Mouse (Mus musculus) megakaryocyte progenitor cell, adult 5-6 weeks (primary cell): ENCODE measurements around the gene Gm9736. TPM values are rescaled to one million over a fixed set of nuclear protein-coding genes. Genes with fewer than 3 reads are reported as not detected.
"Not testable (repeated sequence)": the region's sequence is repeated elsewhere in the genome, so short reads cannot be mapped to it uniquely, and the experiment has no call there.

Experiments
- ATAC-seq: replicated peaks from 2 replicates; pipeline ENCODE4 v1.8.0; 2016; ENCODE audit warnings: mild to moderate bottlenecking, moderate TSS enrichment, inconsistent platforms; ENCODE audit not compliant: poor library complexity
- total RNA-seq, 2 experiments: library from RNA; stranded (forward) in 1 of 2; stranded (reverse) in 1 of 2; fragments of 157-497, 149-512 nt in 1 of 2; fragments of 200-1000 nt in 1 of 2; gene quantifications; 2 replicates each; pipeline versions ENCODE4 v1.2.3 to v1.2.4; 2015 to 2017

The Gm9736 gene
- total RNA-seq, 2 experiments from 2014 or later = not detected

DNA sequence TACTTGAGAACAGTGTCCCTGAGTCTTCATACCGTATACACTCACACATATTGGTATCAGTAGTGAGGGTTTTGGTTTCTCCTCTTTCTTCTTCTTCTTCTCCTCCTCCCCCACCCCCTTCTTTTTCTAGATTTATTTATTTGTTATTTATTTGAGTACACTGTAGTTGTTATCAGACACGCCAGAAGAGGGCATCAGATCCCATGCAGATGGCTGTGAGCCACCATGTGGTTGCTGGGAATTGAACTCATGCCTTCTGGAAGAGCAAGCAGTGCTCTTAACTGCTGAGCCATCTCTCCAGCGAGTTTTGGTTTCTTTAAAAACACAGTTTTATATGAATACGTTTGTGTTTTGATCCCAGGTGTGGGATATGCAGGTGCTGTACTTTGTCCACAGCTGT is 22.9 kb downstream of the Gm9736 start:
- ATAC-seq = no peak

DNA sequence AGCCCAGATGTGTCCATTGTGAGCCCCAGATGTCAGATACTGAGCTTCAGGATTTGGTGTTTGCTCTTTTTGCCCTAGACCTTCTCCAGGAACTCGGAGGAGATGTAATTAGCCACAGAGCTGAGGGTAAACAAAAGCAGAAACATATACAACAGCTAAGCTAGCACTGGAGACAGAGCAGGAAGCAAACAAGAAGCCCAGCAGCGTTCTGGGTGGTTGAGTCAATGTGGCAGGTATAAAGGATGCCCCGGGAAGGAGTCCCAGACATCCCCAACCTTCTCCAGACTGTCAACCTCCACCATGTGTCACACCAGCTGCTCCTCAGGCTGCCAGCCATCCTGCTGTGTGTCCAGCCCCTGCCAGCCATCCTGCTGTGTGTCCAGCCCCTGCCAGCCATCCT is 25.0 kb downstream of the Gm9736 start, which contains the start of gene Gm10100:
Gm10100 (plus strand) TSS at position 301 of the 400 bp plus-strand sequence.
- no peak for ATAC-seq

DNA sequence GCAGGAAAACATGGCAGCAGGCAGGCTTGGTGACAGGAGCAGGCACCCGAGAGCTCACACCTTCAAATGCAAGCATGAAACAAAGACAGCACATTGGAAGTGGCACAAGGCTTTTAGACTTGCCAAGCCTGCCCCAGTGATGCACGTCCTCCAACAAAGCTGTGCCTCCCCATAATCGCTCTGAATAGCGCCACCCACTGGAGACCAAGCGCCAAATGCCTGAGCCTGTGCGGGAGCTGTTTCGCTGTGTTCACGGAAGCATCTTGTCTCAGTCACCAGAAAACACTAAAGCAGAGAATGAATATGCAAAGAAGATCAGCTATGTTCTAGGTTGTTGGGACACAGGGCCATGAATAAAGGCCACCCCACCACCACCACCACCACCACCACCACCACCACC is 26.3 kb downstream of the Gm9736 start:
- no peak for ATAC-seq

DNA sequence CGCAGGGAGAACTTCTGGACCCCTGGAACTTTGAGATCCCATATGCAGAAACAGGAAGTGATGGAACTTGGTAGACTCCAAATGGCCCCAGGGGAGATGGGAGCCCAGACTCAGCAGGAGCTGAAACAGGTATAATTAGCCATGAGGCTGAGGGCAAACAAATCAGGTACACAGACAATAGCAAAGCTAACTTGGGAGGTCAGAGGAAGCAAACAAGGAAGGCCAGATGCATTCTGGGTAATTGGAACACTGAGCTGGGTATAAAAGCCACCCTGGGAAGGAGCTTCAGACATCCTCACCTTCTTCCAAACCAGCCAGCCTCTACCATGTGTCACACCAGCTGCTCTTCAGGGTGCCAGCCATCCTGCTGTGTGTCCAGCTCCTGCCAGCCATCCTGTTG is 30.9 kb downstream of the Gm9736 start, which contains the start of gene Krtap12-1:
Krtap12-1 (plus strand) TSS at position 301 of the 400 bp plus-strand sequence.
- ATAC-seq = not testable (repeated sequence)

DNA sequence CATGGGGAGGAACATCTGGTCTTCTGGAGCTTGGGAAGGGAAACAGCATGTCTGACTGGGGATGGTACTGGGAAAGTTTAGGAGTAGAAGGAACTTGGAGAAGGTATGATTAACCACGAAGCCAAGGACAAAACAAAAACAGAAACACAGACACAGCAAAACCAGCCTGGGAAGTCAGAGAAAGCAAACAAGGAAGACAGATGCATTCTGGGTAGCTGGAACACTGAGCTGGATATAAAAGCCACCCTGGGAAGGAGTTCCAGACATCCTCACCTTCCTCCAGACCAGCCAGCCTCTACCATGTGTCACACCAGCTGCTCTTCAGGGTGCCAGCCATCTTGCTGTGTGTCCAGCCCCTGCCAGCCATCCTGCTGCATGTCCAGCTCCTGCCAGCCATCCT is 35.6 kb downstream of the Gm9736 start, which contains the start of gene Gm10142:
Gm10142 (plus strand) TSS at position 301 of the 400 bp plus-strand sequence.
- ATAC-seq = no peak

DNA sequence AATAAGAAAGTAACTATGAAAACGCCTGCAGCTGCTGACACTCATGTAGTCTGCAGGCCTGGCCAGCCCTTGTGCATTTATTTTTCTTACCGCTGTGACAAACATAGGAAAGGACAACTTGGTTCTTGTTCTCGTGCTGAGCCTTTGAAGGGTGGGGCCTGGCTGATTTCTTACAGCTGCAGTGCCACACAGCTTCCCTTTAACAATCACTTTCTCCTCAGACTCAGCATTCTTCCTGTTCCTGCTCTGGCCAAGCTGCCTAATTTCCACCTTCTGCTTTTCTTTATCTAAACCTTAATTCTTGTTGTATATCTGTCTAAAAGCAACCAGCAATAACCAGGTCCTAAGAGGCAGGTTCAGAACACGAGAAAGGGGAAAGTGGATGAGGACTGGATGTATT is 37.4 kb downstream of the Gm9736 start:
- peak; percentile 44 for ATAC-seq

DNA sequence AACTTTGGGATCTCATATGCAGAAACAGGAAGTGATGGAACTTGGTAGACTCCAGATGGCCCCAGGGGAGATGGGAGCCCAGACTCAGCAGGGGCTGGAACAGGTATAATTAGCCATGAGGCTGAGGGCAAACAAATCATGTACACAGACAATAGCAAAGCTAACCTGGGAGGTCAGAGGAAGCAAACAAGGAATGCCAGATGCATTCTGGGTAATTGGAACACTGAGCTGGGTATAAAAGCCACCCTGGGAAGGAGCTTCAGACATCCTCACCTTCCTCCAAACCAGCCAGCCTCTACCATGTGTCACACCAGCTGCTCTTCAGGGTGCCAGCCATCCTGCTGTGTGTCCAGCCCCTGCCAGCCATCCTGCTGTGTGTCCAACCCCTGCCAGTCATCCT is 40.0 kb downstream of the Gm9736 start, which contains the start of gene Gm10024:
Gm10024 (plus strand) TSS at position 301 of the 400 bp plus-strand sequence.
- not testable (repeated sequence) for ATAC-seq

DNA sequence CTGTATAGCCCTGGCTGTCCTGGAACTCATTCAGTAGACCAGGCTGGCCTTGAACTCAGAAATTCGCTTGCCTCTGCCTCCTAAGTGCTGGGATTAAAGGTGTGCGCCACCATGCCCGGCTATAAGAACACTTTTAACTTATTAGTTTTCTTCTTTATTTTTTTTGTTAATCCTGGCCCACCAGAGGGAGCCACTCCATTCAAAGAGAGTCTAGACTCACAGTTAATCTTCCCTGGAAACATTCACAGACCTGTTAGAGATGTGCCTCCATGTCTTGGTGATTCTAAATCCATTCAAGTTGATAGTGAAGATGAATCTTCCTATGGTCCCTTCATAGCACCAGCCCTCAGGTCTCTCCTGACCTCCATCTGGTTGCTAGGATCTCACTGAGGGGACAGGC is 41.3 kb downstream of the Gm9736 start:
- ATAC-seq = no peak

DNA sequence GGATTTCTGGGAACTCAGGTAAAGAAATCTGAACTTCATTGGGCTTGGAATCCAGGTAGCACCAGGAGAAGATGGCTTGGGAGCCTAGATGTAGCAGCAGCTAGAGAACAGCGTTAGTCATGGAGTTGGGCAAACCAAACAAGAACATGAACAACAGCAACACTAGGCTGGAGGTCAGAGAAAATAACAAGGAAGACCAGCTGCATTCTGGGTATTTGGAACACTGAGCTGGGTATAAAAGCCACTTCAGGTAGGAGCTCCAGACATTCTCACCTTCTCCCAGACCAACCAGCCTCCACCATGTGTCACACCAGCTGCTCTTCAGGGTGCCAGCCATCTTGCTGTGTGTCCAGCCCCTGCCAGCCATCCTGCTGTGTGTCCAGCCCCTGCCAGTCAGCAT is 44.8 kb downstream of the Gm9736 start, which contains the start of gene Gm10272:
Gm10272 (plus strand) TSS at position 301 of the 400 bp plus-strand sequence.
- no peak for ATAC-seq

Other genes starting within 250 kb of the Gm9736 start
Only the 30 nearest of the 32 such genes appear.
- 37.2 and 37.9 TPM in 2 replicates for gene Itgb2, start 221.1 kb downstream of the Gm9736 start, total RNA-seq (2015)
- gene Itgb2, start 221.1 kb downstream of the Gm9736 start, total RNA-seq (2017) = 35.1 and 42.0 TPM in 2 replicates
- gene Pttg1ip, start 169.6 kb downstream of the Gm9736 start, total RNA-seq (2015) = 54.1 and 60.0 TPM in 2 replicates
- 31.8 and 37.6 TPM in 2 replicates for gene Pttg1ip, start 169.6 kb downstream of the Gm9736 start, total RNA-seq (2017)
- gene Sumo3, start 145.3 kb downstream of the Gm9736 start, total RNA-seq (2015) = 34.5 and 38.8 TPM in 2 replicates
- gene Sumo3, start 145.3 kb downstream of the Gm9736 start, total RNA-seq (2017) = 187 and 212 TPM in 2 replicates
- not detected in 2 replicates for gene Gm49325, start 145.2 kb downstream of the Gm9736 start, total RNA-seq (2015)
- gene Gm49325, start 145.2 kb downstream of the Gm9736 start, total RNA-seq (2017) = 1.1 TPM in 1 of 2 replicates, not detected in the other
- 22.8 and 25.1 TPM in 2 replicates for gene Ube2g2, start 129.1 kb downstream of the Gm9736 start, total RNA-seq (2015)
- 30.4 and 34.2 TPM in 2 replicates for gene Ube2g2, start 129.1 kb downstream of the Gm9736 start, total RNA-seq (2017)
- 0.12 and 0.96 TPM in 2 replicates for gene Tspear, start 64.8 kb downstream of the Gm9736 start, total RNA-seq (2015)
- gene Tspear, start 64.8 kb downstream of the Gm9736 start, total RNA-seq (2017) = not detected in 2 replicates
- gene Gm19402, start 60.6 kb downstream of the Gm9736 start, total RNA-seq (2015) = not detected in 2 replicates
- not detected in 2 replicates for gene Gm19402, start 60.6 kb downstream of the Gm9736 start, total RNA-seq (2017)
- not detected in 2 replicates for gene Gm9508, start 54.1 kb downstream of the Gm9736 start, total RNA-seq (2015)
- gene Gm9508, start 54.1 kb downstream of the Gm9736 start, total RNA-seq (2017) = not detected in 2 replicates
- not detected in 2 replicates for gene Gm10272, start 44.7 kb downstream of the Gm9736 start, total RNA-seq (2015)
- not detected in 2 replicates for gene Gm10272, start 44.7 kb downstream of the Gm9736 start, total RNA-seq (2017)
- gene Gm10024, start 39.9 kb downstream of the Gm9736 start, total RNA-seq (2015) = not detected in 2 replicates
- gene Gm10024, start 39.9 kb downstream of the Gm9736 start, total RNA-seq (2017) = not detected in 2 replicates
- not detected in 2 replicates for gene Gm10142, start 35.5 kb downstream of the Gm9736 start, total RNA-seq (2015)
- not detected in 2 replicates for gene Gm10142, start 35.5 kb downstream of the Gm9736 start, total RNA-seq (2017)
- gene Krtap12-1, start 30.8 kb downstream of the Gm9736 start, total RNA-seq (2015) = not detected in 2 replicates
- gene Krtap12-1, start 30.8 kb downstream of the Gm9736 start, total RNA-seq (2017) = not detected in 2 replicates
- not detected in 2 replicates for gene Gm10100, start 24.9 kb downstream of the Gm9736 start, total RNA-seq (2015)
- gene Gm10100, start 24.9 kb downstream of the Gm9736 start, total RNA-seq (2017) = not detected in 2 replicates
- gene Gm18596, start 8.7 kb downstream of the Gm9736 start, total RNA-seq (2015) = not detected in 2 replicates
- not detected in 2 replicates for gene Gm18596, start 8.7 kb downstream of the Gm9736 start, total RNA-seq (2017)
- not detected in 2 replicates for gene Gm3233, start 8.3 kb upstream of the Gm9736 start, total RNA-seq (2015)
- not detected in 2 replicates for gene Gm3233, start 8.3 kb upstream of the Gm9736 start, total RNA-seq (2017)
- not detected in 2 replicates for gene Gm3238, start 20.0 kb upstream of the Gm9736 start, total RNA-seq (2015)
- not detected in 2 replicates for gene Gm3238, start 20.0 kb upstream of the Gm9736 start, total RNA-seq (2017)
- gene Gm7138, start 25.6 kb upstream of the Gm9736 start, total RNA-seq (2015) = not detected in 2 replicates
- gene Gm7138, start 25.6 kb upstream of the Gm9736 start, total RNA-seq (2017) = not detected in 2 replicates
- gene Gm3250, start 31.2 kb upstream of the Gm9736 start, total RNA-seq (2015) = not detected in 2 replicates
- not detected in 2 replicates for gene Gm3250, start 31.2 kb upstream of the Gm9736 start, total RNA-seq (2017)
- gene Gm7137, start 36.8 kb upstream of the Gm9736 start, total RNA-seq (2015) = not detected in 2 replicates
- not detected in 2 replicates for gene Gm7137, start 36.8 kb upstream of the Gm9736 start, total RNA-seq (2017)
- gene Gm9639, start 43.7 kb upstream of the Gm9736 start, total RNA-seq (2015) = not detected in 2 replicates
- gene Gm9639, start 43.7 kb upstream of the Gm9736 start, total RNA-seq (2017) = not detected in 2 replicates
- gene Gm19668, start 47.8 kb upstream of the Gm9736 start, total RNA-seq (2015) = not detected in 2 replicates
- not detected in 2 replicates for gene Gm19668, start 47.8 kb upstream of the Gm9736 start, total RNA-seq (2017)
- not detected in 2 replicates for gene Gm9507, start 60.5 kb upstream of the Gm9736 start, total RNA-seq (2015)
- not detected in 2 replicates for gene Gm9507, start 60.5 kb upstream of the Gm9736 start, total RNA-seq (2017)
- gene Gm2696, start 63.3 kb upstream of the Gm9736 start, total RNA-seq (2015) = not detected in 2 replicates
- not detected in 2 replicates for gene Gm2696, start 63.3 kb upstream of the Gm9736 start, total RNA-seq (2017)
- gene Krtap10-4, start 75.7 kb upstream of the Gm9736 start, total RNA-seq (2015) = not detected in 2 replicates
- gene Krtap10-4, start 75.7 kb upstream of the Gm9736 start, total RNA-seq (2017) = not detected in 2 replicates
- gene Krtap10-10, start 84.6 kb upstream of the Gm9736 start, total RNA-seq (2015) = not detected in 2 replicates
- gene Krtap10-10, start 84.6 kb upstream of the Gm9736 start, total RNA-seq (2017) = not detected in 2 replicates
- gene Gm36176, start 95.4 kb upstream of the Gm9736 start, total RNA-seq (2015) = not detected in 2 replicates
- not detected in 2 replicates for gene Gm36176, start 95.4 kb upstream of the Gm9736 start, total RNA-seq (2017)
- gene Gm10318, start 101.5 kb upstream of the Gm9736 start, total RNA-seq (2015) = not detected in 2 replicates
- gene Gm10318, start 101.5 kb upstream of the Gm9736 start, total RNA-seq (2017) = not detected in 2 replicates
- not detected in 2 replicates for gene Gm3285, start 110.6 kb upstream of the Gm9736 start, total RNA-seq (2015)
- not detected in 2 replicates for gene Gm3285, start 110.6 kb upstream of the Gm9736 start, total RNA-seq (2017)
- gene Lrrc3, start 151.2 kb upstream of the Gm9736 start, total RNA-seq (2015) = 0.12 TPM in 1 of 2 replicates, not detected in the other
- gene Lrrc3, start 151.2 kb upstream of the Gm9736 start, total RNA-seq (2017) = not detected in 2 replicates
- gene Trpm2, start 219.2 kb upstream of the Gm9736 start, total RNA-seq (2015) = 2.7 and 5.1 TPM in 2 replicates
- gene Trpm2, start 219.2 kb upstream of the Gm9736 start, total RNA-seq (2017) = 1.4 and 2.9 TPM in 2 replicates